Mouse (Mus musculus) thymus, postnatal 14 days (tissue): ENCODE data around the gene Banp.

Experiments
- DNase-seq: peaks from one replicate; pipeline ENCODE4 v3.0.0; 2021

Banp gene

DNA sequence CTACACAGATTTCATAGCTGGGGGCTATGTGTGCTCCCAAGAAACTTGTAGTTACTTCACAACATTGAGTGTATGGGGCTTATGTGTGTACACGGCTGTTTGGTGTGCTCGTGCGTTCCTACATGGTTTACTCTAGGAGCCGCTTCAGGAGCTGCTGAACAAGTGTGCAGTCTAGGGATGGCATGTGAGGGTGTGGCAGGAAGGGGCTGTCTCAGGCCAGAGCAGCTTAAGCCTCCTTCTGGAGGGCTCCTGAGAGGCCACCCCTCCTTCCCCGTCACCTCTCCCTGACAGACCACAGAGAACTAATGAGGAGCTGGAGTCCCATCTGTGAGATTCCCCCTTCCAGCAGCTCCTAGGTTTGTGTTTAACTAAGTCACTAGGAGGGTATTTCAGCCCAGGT lies 38.3 kb downstream of the Banp start:
- no peak for DNase-seq

DNA sequence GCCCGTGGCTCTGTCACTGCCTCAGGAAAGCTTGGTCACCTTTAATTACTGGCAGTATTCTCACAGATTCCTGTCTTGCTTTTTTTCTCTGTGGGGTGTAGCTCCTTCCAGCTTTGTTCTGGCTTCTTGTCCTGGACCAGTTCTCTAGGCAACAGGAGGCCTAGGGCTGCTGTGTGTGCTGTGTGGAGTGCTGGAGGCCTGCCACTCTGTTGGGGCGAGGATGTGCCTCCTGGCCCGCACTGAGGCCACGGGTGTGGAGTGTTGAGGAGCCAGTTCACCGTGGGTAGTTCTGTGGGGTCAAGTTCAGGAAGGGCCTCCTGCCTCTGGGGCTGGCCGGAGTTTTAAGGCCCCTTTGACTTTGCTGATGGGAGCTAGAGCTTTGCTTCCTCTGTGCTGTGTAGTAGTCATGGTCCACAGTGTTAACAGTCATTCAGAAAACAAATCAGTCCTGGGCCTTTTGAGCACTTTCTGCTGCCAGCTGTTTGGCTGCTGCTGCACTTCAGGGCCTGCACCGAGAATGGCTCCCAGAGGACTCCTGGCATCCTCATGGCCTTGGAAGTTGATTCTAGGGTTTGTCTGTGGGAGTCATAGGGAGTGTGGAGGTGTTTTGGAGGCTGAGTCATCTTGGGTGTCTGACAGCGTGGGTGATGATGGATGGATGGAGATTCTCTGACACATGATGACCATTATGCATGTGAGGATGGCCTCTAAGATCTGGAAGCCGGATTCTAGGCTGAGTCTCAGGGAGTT lies 41.1 kb downstream of the Banp start:
- no peak for DNase-seq

DNA sequence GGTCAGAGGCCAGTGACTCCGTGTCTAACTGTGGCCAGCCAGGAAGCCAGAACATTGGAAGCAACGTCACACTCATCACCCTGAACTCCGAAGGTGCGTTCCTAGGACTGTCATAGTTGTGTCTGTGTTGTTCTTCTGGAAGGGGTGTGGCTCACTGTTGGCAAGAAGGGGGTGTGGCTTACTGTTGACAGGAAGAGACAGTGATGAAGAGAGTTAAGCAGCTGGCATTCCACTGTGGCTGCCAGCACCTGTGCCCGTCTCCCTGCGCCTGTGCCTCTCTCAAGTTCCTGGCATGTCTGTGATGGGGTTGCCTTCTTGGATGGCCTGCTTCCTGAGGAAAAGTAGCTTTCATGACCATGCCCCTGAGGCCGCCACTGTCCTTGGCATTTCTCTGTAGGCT lies 42.1 kb downstream of the Banp start:
- no peak for DNase-seq

DNA sequence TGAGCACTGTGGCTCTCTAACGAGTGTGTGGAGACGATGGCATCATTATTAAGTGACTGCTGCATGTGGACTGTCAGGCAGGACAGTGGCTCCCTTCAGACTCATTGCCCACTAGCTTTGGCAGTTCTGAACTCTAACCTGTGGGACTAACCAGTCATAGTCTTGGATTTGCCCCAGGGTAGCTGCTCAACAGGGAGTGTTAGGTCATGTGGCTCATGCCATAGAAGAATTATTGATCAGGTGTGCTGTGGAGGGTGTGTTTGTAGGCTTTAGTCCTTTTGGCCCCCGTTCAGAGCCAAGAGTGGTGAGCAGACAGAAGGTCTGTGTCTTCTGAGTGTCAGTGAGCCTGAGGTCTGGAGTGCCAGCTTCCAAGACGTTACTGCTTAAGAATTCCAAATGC lies 43.4 kb downstream of the Banp start:
- DNase-seq: no peak

DNA sequence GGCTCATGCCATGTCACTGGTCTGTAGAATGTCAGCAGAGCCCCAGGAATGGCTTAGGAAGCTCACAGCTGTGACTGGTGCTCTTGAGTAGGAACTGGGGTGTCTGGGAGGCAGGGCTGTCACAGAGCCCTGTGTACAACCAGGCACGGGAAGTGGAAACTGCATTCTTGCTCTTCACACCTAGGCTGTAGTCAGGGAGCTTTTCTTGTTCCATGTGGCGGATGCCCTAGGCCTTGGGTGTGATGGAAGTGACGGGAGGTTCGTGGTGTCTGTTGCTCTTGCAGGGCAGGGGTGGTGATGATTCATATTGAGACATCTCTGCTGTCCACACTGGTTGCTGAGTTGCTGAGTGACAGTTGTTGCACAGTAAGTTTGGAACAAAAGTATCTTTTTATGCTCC lies 45.6 kb downstream of the Banp start:
- no peak for DNase-seq

DNA sequence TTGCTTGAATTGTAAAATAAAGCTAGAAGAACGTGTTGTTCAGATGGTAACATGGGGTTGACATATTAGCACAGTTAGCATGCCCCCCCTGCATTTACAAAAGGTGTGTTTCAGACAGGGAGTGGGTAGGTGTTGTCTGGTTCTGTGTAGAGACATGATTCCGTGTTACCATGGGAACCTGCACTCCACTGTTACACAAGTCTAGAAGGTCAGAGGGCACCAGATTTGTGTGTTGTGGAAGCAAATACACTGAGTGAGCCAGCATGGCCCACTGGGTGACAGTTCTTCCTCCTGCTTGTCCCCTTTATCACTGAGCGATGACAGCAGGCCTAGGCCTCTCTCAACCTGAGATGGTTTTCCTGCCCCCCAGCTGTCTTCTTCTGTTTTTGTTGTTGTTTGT lies 46.3 kb downstream of the Banp start:
- DNase-seq: no peak

DNA sequence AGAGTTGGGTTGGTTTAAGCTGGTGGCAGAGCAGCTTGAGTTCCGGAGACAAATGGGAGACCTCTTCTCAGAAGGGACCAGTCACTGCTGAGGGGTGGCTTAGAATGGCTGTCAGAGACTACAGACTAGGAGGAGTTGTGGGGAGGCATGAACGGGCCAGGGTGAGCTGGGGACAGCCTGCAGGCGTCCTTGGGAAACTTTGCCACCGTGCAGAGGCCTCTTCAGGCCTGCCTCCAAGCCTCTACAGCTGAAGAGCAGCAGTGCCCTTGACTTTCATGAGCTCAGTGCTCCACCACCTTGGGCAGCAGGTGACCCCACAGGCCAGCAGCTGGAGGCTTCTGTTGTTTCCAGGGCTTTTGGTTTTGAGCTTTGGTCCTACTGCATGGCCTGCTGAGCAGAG lies 49.1 kb downstream of the Banp start:
- no peak for DNase-seq

DNA sequence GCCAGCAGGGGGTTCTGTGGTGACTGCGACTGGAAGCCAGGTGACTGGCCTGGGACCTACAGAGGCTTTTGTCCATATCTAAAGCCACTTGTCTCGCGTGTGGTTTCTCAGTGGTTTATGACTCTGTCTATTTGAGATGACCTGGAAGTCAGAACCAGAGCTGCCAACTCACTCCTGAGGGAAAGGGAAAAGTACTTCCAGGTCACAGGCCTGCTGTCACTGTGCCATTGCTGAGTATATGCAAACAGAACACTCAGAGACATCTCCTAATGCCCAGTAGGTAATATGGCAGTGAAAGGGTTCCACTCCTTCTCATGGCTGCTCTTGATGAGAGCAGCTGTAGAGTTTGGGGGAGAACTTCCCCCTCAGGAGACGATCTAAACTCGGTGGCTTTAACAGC lies 49.7 kb downstream of the Banp start:
- DNase-seq: no peak

DNA sequence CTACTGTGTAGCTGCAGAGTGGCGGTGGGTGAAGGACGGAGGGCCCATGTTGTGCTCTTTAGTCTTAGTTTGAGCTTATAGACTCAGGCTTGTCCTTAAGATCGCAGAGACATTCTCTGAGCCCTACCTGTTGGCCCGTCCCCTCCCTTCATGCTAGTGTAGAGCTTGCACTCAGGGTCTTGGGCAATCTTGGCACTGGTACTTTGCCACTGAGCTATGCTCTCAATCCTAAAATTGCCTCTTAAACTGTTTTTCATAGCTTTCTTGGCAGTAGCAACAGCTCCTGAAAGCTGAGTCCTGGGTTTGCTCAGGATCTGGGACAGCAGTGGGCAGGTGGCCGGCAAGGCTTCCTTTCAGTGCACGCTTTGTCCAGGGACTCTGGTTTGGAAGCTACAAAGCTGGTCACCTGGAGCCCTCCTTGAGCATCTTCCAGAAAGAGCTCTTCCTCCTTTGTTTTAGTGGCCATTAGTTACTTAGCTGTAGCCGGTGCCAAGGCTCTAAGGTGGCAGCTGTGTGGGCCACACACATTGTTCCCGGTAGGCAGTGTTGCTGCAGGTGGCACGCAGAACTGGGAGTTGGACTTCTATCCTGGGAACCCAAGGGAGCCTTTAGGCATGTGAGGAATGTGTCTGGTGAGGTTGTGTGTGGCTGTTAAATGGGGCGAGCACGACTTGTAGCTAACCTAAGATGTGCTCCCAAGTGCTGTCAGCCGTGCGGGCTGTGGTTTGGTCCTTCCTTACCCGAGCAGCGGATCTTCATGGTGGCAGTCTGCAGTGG lies 52.0 kb downstream of the Banp start:
- no peak for DNase-seq

DNA sequence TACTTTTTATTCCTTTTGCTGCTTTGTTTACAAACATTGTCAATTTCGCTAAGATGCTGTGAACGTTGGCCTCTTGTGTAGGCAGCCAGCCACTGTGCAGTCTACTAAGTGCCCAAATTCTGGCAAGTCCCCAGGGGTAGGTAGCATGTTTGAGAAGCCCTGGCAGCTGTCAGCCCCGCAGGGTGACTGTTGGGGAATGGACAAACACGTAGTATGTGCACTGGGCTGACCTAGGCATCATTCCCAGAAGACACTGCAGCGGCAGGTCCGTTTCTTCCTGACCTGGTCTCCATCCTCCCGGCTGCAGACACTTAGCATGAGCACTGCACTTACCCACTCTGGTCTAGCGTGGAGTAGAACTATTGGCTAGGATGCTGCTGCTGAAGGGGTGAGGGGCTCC lies 54.1 kb downstream of the Banp start:
- no peak for DNase-seq

DNA sequence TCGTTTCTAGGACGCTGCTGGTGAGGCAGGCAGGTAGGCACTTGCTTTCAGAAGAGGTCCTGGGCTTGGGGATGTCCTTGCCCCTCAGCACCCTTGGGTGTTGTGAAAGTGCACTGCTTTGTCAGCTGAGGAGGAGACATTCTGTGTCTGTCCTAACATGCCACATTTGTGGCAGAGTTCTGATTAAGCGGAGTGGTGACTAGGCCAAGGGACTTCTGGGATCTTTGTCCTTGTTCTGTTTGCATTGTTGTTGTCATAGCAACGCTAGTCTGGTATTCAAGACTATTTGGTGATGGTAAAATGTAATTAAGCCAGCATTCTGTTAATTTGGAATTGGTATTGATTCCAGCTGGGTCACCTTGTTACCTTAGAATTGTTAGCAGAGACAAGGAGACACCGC lies 54.6 kb downstream of the Banp start:
- DNase-seq: no peak

DNA sequence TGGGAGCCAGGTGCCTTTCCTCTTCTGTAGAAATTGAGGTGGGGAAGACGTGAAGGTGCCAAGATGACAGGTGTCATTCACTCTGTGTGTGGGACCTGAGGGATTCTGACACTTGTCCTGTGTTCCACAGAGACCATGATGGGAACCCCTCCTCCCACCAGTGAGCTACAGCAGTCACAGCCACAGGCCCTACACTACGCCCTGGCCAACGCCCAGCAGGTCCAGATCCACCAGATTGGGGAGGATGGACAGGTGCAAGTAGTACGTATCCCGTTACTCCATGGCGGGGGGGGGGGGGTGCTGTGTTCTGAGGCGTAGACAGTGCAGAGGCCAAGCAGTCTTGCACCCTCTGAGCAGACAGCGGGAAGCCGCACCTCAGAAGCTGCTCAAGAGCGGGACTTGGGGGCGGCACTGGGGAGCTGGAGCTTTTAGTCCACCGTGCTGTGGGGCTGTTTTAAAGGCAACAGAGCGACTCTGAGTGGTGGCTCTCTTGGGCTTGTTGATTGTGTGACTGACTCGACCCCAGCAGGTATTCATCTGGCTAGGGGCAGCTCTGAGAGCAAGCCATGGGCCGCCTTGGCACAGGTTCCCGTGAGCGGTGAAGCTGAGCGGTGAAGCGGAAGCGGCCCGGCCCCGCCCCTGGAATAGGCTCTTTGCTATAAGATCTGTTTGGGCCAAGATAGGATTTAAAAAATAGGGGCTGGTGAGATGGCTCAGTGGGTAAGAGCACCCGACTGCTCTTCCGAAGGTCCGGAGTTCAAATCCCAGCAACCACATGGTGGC lies 56.1 kb downstream of the Banp start:
- DNase-seq: no peak

DNA sequence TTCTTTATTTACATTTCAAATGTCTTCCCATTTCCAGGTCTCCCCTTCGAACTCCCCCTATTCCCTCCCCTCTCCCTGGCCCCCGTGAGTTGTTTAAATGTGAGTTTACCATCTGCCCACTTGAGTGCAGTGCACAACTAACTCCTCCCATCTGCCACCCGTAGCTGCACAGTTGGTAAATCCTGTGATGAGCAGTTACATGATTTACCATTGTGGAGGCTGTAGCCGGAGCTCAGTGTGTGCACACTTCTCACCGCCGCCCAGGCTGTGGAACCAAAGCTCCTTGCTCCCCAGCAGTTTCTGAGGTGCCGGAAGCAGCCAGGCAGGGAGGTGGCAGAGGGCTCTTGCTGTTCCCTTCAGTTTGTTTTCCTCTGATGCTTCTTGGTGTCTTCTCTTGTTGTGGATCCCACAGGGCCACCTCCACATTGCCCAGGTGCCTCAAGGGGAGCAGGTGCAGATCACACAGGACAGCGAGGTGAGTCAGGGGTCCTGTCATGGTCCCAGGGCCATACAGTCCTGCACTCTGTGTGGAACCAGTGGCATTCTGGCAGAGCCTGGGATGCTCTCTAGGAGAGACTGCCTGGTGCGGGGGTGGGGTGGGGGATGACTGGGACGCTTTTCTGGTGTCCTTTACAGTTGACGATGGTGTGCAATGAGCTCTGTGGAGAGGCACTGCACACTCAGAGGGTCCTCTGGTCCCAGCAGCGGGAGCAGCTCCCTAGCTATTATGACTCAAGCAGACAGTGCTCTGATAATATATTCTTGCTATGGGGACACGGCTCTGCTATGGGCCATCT lies 57.3 kb downstream of the Banp start:
- no peak for DNase-seq

DNA sequence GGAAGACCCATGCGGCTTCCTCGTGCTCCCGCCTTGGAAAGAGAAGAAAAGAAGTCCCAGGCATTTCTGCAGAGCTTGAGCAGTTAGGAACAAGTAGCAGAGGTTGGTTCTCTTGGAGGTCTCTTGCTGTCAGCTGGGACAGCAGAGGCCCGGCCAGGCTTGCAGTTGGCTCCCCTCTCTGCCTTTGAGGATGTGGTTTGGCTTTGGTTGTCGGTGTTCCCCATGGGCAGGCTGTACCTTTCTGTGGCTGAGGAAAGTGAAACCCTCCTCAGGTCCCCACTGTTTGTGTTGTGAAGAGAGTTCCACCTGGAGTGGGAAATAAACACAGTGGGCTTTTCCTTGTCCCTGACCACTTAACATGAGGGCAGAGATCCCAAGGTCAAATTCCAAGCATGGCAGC lies 58.8 kb downstream of the Banp start:
- no peak for DNase-seq

DNA sequence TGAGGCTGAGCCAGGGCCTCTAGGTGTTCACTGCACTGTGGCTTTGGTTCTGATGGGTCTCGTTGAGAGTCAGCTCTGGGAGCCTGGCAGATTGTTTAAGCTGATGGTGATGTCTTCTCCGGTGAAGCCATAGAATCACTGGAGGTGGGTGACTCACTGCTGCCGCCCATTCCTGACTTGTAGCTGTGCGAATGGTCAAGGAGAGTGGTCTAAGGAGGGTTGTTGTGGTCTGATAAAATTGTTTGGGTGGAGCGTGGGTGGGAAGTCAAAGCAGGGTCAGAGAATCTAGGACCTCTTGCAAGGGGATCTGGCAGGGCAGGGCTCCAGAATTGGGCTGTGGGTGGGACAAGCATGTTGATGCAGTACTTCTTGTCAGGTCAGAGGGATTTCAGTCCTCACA lies 61.1 kb downstream of the Banp start:
- DNase-seq: no peak

DNA sequence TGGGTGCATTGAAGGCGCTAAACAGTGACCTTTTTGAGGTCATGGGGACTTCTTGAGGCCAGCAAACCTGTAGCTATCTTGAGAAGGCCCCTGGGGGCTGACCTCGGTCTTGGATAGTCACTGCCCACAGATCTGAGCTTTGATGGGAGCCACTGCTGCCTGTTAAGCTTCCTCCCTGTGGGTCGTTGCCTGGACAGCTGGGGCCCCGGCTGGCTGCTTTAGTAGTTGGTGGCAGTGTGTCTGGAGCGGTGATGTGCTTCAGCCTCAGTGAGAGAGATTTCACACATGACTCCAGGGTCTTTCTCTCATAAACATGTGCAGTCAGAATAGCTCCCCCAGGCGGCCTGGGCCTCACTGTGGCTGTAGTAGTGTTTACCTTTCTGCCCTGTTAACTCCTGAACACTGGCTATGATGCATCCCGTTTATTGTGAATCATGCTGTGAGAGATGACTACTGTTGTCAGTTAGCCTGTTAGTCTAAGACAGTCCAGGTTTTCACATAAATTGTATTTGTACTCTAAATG lies 61.6 kb downstream of the Banp start:
- DNase-seq: no peak

DNA sequence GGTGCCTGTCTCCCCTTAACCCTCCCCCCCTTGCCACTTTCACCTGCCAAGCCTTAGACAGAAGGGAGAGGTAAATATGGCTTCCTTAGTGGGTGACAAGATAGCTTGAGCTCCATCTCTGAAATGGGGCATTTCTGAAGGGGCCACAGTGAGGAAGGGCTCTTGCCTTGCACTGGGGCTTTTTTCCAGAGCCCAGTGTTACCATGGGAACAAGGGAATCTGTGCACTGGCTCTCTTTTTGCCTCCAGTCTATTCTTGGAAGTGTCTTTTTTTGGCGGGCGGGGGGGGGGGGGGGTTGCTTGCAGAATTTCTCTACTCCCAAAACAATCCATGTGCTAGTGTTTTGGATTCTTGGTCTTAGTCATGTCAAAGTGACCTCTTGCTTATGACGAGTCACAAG lies 65.1 kb downstream of the Banp start:
- no peak for DNase-seq

DNA sequence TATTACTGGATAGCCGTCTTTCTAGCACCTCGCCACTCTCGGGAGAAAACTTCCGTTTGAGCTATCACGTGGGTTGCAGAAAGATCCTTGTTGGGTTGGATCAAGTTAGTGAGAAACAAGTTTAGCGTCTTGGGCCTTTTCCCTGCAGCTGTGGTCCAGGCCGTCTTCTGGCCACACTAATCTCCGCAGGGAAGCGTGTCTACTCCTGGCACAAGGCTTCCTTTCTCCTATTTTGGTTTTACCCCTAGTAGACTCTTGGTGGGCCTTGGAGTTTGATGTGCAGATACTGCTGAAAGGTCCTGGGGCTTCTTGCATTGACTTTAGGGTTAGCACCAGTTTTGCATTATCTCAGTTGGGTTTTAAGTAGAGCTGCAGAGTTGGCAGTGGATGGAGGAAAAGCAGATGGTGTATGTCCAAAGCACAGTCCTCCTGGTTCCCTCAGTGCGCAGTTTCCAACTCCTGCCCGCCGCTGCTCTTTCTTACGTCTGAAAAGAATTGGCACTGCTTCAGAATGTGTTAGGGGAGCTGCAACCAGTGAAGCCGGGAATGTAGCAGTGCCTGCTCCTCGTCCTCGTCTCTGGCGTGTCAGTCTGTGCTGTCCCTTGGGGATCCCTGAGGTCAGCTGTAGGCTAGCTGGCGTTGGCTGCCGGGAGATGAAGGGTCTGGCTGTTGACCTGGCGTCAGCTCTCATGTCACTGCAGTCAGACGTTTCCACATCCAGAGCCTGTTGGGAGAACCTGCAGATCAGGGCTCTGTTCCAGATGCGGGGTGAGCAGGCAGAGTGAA lies 68.7 kb downstream of the Banp start:
- no peak for DNase-seq

DNA sequence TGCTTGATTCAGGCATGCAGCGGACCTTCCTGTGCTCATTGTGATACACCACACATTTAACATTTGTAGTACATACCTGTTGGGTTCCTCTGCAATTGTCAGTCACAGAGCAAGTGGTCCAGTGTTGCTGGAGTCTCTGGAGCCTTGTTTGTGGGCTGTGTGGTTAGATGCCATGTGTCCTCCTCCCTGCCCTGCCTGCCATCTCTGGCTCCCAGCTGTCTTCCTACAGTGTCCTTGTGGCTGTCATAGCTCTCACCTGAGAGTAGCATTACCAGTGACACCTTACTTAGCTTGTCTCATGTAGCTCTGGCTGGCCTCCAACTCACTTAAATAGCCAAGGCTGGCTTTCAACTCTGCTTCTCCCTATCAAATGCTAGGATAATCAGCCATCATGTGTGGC lies 69.6 kb downstream of the Banp start:
- DNase-seq: no peak

DNA sequence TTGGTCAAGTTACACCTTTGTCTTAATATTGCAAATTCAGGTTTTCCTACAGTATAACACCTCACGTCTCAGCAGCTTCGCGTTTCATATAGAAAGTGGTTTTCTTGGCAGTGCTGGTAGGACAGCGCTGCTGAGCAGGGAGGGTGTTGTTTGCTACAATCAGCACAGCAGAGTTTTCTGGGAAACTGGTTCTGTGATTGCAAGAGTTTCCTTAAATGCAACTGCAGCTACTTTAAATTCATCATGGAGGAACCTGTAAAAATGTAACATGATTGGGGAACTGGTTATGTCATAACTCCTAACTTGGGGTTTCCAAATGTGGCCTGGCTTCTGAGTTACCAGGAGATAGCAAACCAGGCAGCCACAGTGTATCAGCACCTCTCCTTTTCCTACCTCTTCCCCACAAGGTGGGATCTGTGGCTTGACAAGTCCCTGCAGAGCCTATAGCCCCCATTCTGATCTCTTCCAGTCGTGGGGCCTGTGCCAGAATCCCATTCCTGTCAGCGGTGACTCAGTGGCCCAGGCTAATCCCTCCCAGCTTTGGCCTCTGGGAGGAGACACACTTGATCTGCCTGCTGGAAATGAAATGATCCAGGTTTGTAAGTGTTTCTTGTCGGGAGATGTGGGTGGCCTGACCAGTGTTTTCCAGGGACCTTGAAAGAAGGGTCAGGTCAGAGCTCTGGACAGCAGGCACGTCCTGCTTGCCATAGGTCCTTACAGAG lies 70.7 kb downstream of the Banp start:
- DNase-seq: no peak

DNA sequence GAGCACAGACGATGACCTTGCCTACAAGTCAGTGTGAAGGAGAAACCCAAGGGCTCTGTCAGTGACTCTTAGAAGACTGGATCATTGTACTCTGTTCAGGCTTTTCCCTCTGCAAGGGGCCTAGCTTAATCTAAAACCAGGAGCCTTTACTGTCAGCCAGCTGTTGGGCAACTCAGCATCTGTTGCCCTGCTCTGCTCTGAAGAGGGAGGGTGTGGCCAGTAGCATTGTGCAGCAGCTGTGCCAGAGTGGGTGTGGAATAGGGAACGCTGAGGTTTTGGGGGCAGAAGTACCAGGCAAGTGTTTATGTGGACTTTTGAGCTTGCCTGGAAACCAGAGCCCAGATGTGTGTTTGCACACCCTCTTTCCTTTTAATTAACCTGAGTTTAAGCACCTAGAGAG lies 72.2 kb downstream of the Banp start:
- no peak for DNase-seq
